Mouse (Mus musculus) mouse embryonic stem cell (cell line): ENCODE results near the gene Hoxd11.

Experiments
- in situ Hi-C, 2 experiments: fragments of 300-500 bp; cut with MboI; formaldehyde crosslinking; loops; 1 replicate in 1 of 2; 3 replicates in 1 of 2; pipeline ENCODE4 v1.14.3; 2019 to 2020; ENCODE audit warnings: low sequenced_read_pairs in 2 of 2, low pct_unique_long_range_greater_than_20kb in 1 of 2, mixed read lengths in 1 of 2; ENCODE audit not compliant: unreplicated experiment in 1 of 2

Hoxd11 gene

GRCm38 (mm10) chr2:74678891-74679595 lies at the start of gene Hoxd11:
Gene Hoxd11, plus strand, starts transcription at chr2:74679557.
- in situ Hi-C loops, result loop anchor here (10.0 to 25.0 kb wide), 2 partner anchors 908 to 1114 kb away; no protein-coding TSS in a partner anchor

GRCm38 (mm10) chr2:74635412-74635811 lies 43.9 kb upstream of the Hoxd11 start:
- in situ Hi-C loops, result no loop called here

- in situ Hi-C loops, result no loop called here
These were observed 36.9 kb upstream of the Hoxd11 start for GRCm38 (mm10) chr2:74642431-74642830.

GRCm38 (mm10) chr2:74645631-74646030 lies 33.7 kb upstream of the Hoxd11 start:
- in situ Hi-C loops, result no loop called here

- in situ Hi-C loops, result no loop called here
These were observed 32.1 kb upstream of the Hoxd11 start for GRCm38 (mm10) chr2:74647082-74647864.

GRCm38 (mm10) chr2:74652996-74653340 lies 26.4 kb upstream of the Hoxd11 start:
- in situ Hi-C loops, result loop anchor here in 1 of 2 experiments (10.0 kb wide), 1 partner anchor 588 kb away; no protein-coding TSS in a partner anchor

- in situ Hi-C loops, result loop anchor here in 1 of 2 experiments (10.0 kb wide), 1 partner anchor 589 kb away; no protein-coding TSS in a partner anchor
These were observed 25.4 kb upstream of the Hoxd11 start for GRCm38 (mm10) chr2:74653781-74654535.

GRCm38 (mm10) chr2:74654743-74655419 lies 24.5 kb upstream of the Hoxd11 start:
- in situ Hi-C loops, result loop anchor here in 1 of 2 experiments (10.0 kb wide), 1 partner anchor 590 kb away; no protein-coding TSS in a partner anchor

- in situ Hi-C loops, result loop anchor here in 1 of 2 experiments (10.0 kb wide), 1 partner anchor 591 kb away; no protein-coding TSS in a partner anchor
These were observed 24.0 kb upstream of the Hoxd11 start for GRCm38 (mm10) chr2:74655420-74655781.

GRCm38 (mm10) chr2:74655821-74656631 lies 23.3 kb upstream of the Hoxd11 start:
- in situ Hi-C loops, result loop anchor here in 1 of 2 experiments (10.0 kb wide), 1 partner anchor 591 kb away; no protein-coding TSS in a partner anchor

GRCm38 (mm10) chr2:74656632-74657021 lies 22.7 kb upstream of the Hoxd11 start:
- in situ Hi-C loops, result loop anchor here in 1 of 2 experiments (10.0 kb wide), 1 partner anchor 592 kb away; no protein-coding TSS in a partner anchor

GRCm38 (mm10) chr2:74657251-74658023 lies 21.9 kb upstream of the Hoxd11 start:
- in situ Hi-C loops, result loop anchor here in 1 of 2 experiments (10.0 kb wide), 1 partner anchor 593 kb away; no protein-coding TSS in a partner anchor

GRCm38 (mm10) chr2:74658024-74658666 lies 21.2 kb upstream of the Hoxd11 start:
- in situ Hi-C loops, result loop anchor here in 1 of 2 experiments (10.0 kb wide), 1 partner anchor 593 kb away; no protein-coding TSS in a partner anchor

GRCm38 (mm10) chr2:74658667-74659371 lies 20.5 kb upstream of the Hoxd11 start:
- in situ Hi-C loops, result loop anchor here in 1 of 2 experiments (10.0 kb wide), 1 partner anchor 594 kb away; no protein-coding TSS in a partner anchor

GRCm38 (mm10) chr2:74659507-74660005 lies 19.8 kb upstream of the Hoxd11 start, which contains the start of gene Evx2:
Gene Evx2, minus strand, starts transcription at chr2:74659557.
- in situ Hi-C loops, result loop anchor here (10.0 kb wide), 2 partner anchors 365 to 595 kb away; no protein-coding TSS in a partner anchor
